Mouse (Mus musculus) midbrain, embryonic 11.5 days (tissue): ENCODE data around the gene Efemp1. TPM values are rescaled to one million over a fixed set of nuclear protein-coding genes. Genes with fewer than 3 reads are reported as not detected.

Source experiments
- ATAC-seq: fragments of 200-750 bp; cut with Nextera tagmentation; 2 replicates; pipeline ENCODE4 v1.8.0; 2017; ENCODE audit warnings: moderate TSS enrichment, moderate library complexity; ENCODE audit not compliant: low FRiP score
- DNase-seq: peaks from one replicate; pipeline ENCODE4 v3.0.0; 2015; ENCODE audit warnings: low spot score; ENCODE audit errors: missing footprints
- H3K27ac ChIP-seq: fragments of 300-500 bp; sonication (generic); 2 replicates; pipeline ENCODE4 v1.5.1; 2014; ENCODE audit warnings: low read depth, low read length
- H3K27me3 ChIP-seq: fragments of 300-500 bp; sonication (generic); 2 replicates; pipeline ENCODE4 v1.6.1; 2014; ENCODE audit warnings: mild to moderate bottlenecking, low read length, moderate library complexity, mixed read lengths; ENCODE audit not compliant: control insufficient read depth, insufficient read depth
- H3K36me3 ChIP-seq: fragments of 300-500 bp; sonication (generic); 2 replicates; pipeline ENCODE4 v1.6.1; 2014; ENCODE audit warnings: mild to moderate bottlenecking, low read length, moderate library complexity, mixed read lengths; ENCODE audit not compliant: control insufficient read depth, insufficient read depth
- H3K4me1 ChIP-seq: fragments of 300-500 bp; sonication (generic); 2 replicates; pipeline ENCODE4 v1.6.1; 2014; ENCODE audit warnings: low read length; ENCODE audit not compliant: control insufficient read depth, insufficient read depth
- H3K4me2 ChIP-seq: fragments of 300-500 bp; sonication (generic); 2 replicates; pipeline ENCODE4 v1.6.1; 2014; ENCODE audit warnings: mild to moderate bottlenecking, moderate library complexity
- H3K4me3 ChIP-seq: fragments of 300-500 bp; sonication (generic); 2 replicates; pipeline ENCODE4 v1.5.1; 2014; ENCODE audit warnings: low read depth, low read length
- H3K9ac ChIP-seq: fragments of 300-500 bp; sonication (generic); 2 replicates; pipeline ENCODE4 v1.6.1; 2014; ENCODE audit warnings: low read length
- H3K9me3 ChIP-seq: fragments of 300-500 bp; sonication (generic); 2 replicates; pipeline ENCODE4 v1.6.1; 2016; ENCODE audit warnings: low read length; ENCODE audit not compliant: control insufficient read depth
- WGBS: fragments of 180-500 bp; shearing (Covaris S2); extraction: QIAGEN DNeasy Blood & Tissue Kit; methylation state at CpG from one replicate; pipeline ENCODE4 v1.1.7; 2014; 5-methylcytosine and 5-hydroxymethylcytosine counted together
- polyA plus RNA-seq: library from polyadenylated mRNA; unstranded; fragments of >200 nt; fragmentation: Nextera tagmentation; extraction: Ambion mirVana; gene quantifications from 2 replicates; pipeline ENCODE4 v1.2.1, GENCODE M21; 2014

The Efemp1 gene
- polyA plus RNA-seq: 11.0 and 14.6 TPM in 2 replicates

DNA sequence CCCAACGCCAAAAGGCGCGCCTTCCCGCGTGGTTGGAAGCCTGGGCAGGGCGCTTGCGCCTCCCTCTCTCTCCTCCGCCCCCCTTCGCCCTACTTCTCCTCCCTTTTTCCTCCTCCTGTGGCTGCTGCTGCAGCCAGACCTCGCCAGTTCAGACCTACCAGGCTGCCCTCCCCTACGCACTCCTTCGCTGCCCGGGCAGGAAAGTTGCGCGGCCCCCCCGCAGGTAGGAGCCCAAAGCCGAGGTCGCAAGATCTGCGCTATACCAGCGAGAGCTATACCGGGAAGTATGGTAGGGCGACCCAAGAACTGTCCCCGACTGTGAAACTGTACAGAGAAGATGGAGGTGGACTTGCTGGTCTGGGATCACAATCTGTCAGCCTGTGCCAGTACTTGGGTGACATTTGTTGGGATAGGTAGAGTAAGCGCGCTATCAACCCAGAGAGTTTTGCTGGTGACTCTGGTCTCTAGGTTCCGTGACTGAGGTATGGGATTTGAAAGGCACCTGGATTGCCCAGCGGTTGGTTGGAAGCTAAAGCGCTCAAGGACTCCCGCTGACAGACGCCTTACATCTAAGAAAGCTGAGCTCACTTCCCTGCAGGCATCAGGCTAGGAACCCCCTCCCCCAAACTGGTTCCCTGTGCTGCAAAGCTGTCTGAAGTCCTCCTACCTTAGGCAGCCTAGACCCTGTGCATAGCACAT, at the start of gene Efemp1:
Efemp1 (plus strand) TSS at position 103 of the 699 bp plus-strand sequence.
- H3K27me3 ChIP-seq: peaks cover 5% of the 10 kb centered on the region; the same call in 1 of the 2 replicates
- peak within 1 kb of the TSS; percentile 58; the same call in 1 of the 2 replicates for H3K9ac ChIP-seq
- DNase-seq (peak; percentile 92), ATAC-seq (peak; percentile 87)
- no peaks in the 10 kb centered on the region for H3K4me1 ChIP-seq
- H3K27ac ChIP-seq: no peak within 1 kb of the TSS
- peak within 1 kb of the TSS; percentile 45 for H3K4me3 ChIP-seq
- no peaks in the 10 kb centered on the region for H3K36me3 ChIP-seq
- under 1% methylated on average over 30 of the region's 30 CpGs for WGBS
- H3K9me3 ChIP-seq: no peaks in the 10 kb centered on the region
- H3K4me2 ChIP-seq: peak within 1 kb of the TSS; percentile 92

DNA sequence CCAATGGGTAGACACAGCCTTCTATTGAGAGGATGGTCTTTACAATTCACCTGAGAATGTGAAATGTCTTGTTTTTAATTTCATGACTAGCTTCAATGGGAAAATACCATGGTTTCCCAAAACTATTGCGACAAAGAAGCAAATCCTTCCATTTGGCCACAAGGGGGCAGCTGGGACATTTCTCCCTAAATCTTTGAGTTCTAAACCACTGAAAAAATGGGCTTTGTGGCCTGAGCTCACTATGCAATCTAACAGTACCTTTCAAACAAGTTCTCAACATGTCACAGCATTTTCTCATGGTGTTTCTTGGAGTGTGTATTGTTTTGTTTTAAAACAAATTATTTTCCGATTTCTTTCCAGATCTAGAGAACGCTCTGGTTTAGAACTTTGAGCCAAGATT, 44.3 kb upstream of the Efemp1 start:
- Histone ChIP-seq H3K4me1 (no peaks in the 10 kb centered on the region), H3K36me3 (no peaks in the 10 kb centered on the region), H3K27me3 (no peaks in the 10 kb centered on the region), H3K4me2 (no peak overlapping the region), H3K9me3 (no peaks in the 10 kb centered on the region), H3K4me3 (no peak overlapping the region), H3K9ac (no peak overlapping the region), H3K27ac (no peak overlapping the region)
- 66% methylated on average over 3 of the region's 3 CpGs for WGBS
- ATAC-seq (no peak), DNase-seq (peak; percentile 91)

DNA sequence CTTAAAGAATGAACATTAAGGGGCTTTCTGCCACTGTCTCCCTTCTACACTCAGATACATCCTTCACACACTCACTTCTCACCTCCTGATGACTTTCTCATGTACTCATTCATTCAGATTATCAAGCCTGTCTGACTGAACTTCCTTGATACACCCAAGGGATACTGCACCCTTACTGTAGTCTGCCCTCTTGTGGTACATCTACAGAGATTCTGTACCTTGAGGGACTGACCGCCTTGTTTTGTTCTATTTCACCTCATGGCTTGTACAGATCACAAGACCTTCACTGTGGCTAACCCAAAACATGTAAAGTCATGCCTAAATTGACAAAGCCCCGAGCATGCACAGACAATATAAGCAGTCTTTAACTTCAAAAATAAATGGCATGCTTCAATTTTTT, 41.1 kb upstream of the Efemp1 start:
- Histone ChIP-seq H3K27ac (no peak overlapping the region), H3K4me3 (no peak overlapping the region), H3K9me3 (no peaks in the 10 kb centered on the region), H3K9ac (no peak overlapping the region), H3K27me3 (no peaks in the 10 kb centered on the region), H3K4me2 (no peak overlapping the region), H3K36me3 (no peaks in the 10 kb centered on the region), H3K4me1 (no peaks in the 10 kb centered on the region)
- DNase-seq (no peak), ATAC-seq (no peak)
- 79% methylated on average over 2 of the region's 2 CpGs for WGBS

DNA sequence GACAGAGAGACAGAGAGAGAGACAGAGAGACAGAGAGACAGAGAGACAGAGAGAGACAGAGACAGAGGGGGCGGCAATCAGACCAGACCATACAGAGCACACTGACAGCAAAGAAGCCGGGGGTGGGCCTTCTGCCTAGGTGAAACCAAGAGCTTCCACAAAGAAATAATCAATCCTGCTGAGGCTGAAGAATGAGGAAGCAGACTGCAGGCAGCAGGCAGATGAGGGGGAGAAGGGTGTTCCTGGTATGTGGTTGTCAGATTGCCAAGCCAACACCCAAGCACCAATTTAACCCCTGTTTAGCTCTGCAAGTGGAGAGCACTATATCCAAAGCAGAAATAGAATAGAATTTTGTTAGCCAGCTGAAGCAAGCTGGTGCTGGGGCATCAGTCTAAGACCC, 40.4 kb upstream of the Efemp1 start:
- H3K4me1 ChIP-seq: no peaks in the 10 kb centered on the region
- no peak for ATAC-seq
- no peak overlapping the region for H3K4me3 ChIP-seq
- H3K9ac ChIP-seq: no peak overlapping the region
- no peak overlapping the region for H3K4me2 ChIP-seq
- no peaks in the 10 kb centered on the region for H3K36me3 ChIP-seq
- DNase-seq: no peak
- 86% methylated on average over 2 of the region's 2 CpGs for WGBS
- no peak overlapping the region for H3K27ac ChIP-seq
- H3K27me3 ChIP-seq: no peaks in the 10 kb centered on the region
- no peaks in the 10 kb centered on the region for H3K9me3 ChIP-seq

DNA sequence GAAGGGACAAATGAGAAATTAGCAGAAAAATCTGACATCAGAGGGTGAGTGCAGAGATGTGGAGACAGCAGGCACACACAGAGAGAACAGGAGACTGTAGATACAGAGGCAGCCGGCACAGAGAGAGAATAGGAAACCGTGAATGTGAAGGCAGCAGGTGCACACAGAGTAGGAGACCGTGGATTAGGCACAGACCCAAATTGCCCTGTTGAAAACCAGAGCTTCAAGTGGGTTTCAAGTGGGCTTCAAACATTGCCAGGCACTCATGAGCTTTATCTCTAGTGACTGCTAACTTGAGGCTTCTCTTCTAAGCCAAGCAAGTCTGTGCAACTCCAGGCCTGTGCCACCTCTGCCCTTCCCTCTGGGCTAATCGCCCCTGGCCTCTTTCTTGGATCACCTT, 35.6 kb upstream of the Efemp1 start:
- H3K27ac ChIP-seq: no peak overlapping the region
- no peak overlapping the region for H3K4me3 ChIP-seq
- H3K4me2 ChIP-seq: no peak overlapping the region
- no peak overlapping the region for H3K9ac ChIP-seq
- 84% methylated on average over 4 of the region's 4 CpGs for WGBS
- no peak for ATAC-seq
- DNase-seq: no peak
- H3K36me3 ChIP-seq: no peaks in the 10 kb centered on the region
- H3K4me1 ChIP-seq: no peaks in the 10 kb centered on the region
- H3K27me3 ChIP-seq: no peaks in the 10 kb centered on the region
- H3K9me3 ChIP-seq: no peaks in the 10 kb centered on the region

DNA sequence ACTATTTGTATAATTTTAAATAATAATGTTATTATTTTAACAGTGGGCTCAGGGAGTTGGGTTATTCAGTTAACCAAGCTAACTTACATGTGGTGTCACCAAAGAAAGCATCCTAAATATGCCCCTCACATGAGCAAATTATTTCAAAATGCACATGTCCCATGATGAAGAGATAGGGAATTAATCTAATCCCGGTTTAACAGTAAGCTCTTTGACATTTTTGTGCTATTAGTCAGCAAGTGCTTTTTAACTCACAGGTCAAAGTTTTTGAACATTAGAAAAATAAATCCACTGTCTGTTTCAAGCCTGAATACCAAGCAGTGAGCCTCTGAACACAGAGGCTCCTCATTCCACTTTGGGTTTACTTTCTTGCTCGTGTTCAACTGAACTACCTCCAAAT, 26.1 kb upstream of the Efemp1 start:
- 81% methylated on average over 2 of the region's 2 CpGs for WGBS
- Histone ChIP-seq H3K27me3 (no peaks in the 10 kb centered on the region), H3K4me3 (no peak overlapping the region), H3K9ac (no peak overlapping the region), H3K4me2 (no peak overlapping the region), H3K36me3 (no peaks in the 10 kb centered on the region), H3K27ac (no peak overlapping the region), H3K9me3 (no peaks in the 10 kb centered on the region), H3K4me1 (no peaks in the 10 kb centered on the region)
- no peak for DNase-seq
- no peak for ATAC-seq

DNA sequence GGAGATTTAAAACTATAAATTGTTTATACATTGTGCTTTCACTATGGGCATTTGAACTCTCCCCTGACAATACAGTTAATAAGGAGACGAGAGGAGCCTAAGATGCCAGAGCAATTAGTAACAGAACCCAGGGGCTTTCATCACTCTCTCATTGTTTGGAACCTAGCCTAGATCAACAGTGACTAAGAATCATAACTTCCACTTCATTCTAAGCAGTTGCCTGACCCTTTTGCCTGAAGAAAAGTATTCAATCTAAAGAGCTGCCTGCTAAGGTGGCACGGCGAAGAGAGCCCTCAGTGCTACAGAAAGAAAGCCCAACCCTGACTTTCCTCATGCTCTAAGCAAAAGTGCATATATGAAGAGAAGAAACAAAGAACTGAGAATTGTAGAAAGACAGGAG, 19.2 kb upstream of the Efemp1 start:
- H3K9me3 ChIP-seq: no peaks in the 10 kb centered on the region
- H3K36me3 ChIP-seq: no peaks in the 10 kb centered on the region
- no peak overlapping the region for H3K4me2 ChIP-seq
- H3K4me1 ChIP-seq: no peaks in the 10 kb centered on the region
- no peak for ATAC-seq
- 63% methylated on average over 3 of the region's 3 CpGs for WGBS
- no peak overlapping the region for H3K27ac ChIP-seq
- H3K27me3 ChIP-seq: no peaks in the 10 kb centered on the region
- no peak overlapping the region for H3K4me3 ChIP-seq
- no peak for DNase-seq
- H3K9ac ChIP-seq: no peak overlapping the region

DNA sequence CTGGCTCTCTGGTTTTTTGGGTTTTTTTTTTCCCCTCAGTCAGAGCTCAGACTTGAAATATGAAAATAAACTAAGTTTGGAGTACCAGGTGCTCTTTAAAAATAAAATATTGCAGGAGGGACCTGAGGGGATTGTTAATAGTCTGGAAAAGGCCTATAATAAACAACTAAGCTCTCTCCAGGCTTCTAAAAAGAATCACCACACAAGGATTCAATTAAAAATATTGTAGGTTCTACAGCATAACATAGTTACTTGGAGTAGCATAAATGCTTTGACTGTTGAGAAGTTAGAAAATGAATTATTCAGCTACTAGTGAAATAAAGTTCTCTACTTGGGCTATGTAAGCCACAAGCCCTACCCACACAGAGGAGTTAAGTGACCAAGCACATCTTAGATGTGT, 17.9 kb upstream of the Efemp1 start:
- Histone ChIP-seq H3K9me3 (no peaks in the 10 kb centered on the region), H3K27ac (no peak overlapping the region), H3K4me2 (no peak overlapping the region), H3K4me3 (no peak overlapping the region), H3K36me3 (no peaks in the 10 kb centered on the region), H3K9ac (no peak overlapping the region), H3K27me3 (no peaks in the 10 kb centered on the region), H3K4me1 (no peaks in the 10 kb centered on the region)
- no peak for DNase-seq
- no peak for ATAC-seq

DNA sequence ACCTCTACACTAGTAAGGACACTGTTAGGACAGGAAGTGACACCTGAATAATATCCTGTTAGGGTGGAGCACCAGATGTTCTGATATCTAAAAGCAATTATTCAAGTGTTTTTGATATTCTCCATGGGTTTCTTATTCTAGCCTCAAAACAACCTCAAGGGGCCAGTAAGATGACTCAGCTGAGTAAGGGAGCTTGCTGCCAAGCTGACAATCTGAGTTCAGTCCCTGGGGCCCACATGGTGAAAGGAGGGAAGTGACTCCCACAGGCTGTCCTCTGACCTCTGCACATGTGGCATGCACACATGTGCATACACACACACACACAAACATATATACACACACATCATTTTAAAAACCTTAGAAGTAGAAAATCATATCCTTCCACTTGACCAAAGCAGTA, 3.2 kb upstream of the Efemp1 start:
- Histone ChIP-seq H3K36me3 (no peaks in the 10 kb centered on the region), H3K27ac (no peak overlapping the region), H3K4me1 (no peaks in the 10 kb centered on the region), H3K9ac (no peak overlapping the region), H3K27me3 (peaks cover 5% of the 10 kb centered on the region; the same call in 1 of the 2 replicates), H3K4me3 (no peak overlapping the region), H3K4me2 (no peak overlapping the region), H3K9me3 (no peaks in the 10 kb centered on the region)
- ATAC-seq (no peak), DNase-seq (no peak)
